Mouse (Mus musculus): ENCODE measurements at regions not wholly inside any gene's neighbourhood (a gene's known extent, or its start where the extent isn't known, plus 50 kb on each side); places are given as distances from the start of the nearest gene placed in this dataset.

DNA sequence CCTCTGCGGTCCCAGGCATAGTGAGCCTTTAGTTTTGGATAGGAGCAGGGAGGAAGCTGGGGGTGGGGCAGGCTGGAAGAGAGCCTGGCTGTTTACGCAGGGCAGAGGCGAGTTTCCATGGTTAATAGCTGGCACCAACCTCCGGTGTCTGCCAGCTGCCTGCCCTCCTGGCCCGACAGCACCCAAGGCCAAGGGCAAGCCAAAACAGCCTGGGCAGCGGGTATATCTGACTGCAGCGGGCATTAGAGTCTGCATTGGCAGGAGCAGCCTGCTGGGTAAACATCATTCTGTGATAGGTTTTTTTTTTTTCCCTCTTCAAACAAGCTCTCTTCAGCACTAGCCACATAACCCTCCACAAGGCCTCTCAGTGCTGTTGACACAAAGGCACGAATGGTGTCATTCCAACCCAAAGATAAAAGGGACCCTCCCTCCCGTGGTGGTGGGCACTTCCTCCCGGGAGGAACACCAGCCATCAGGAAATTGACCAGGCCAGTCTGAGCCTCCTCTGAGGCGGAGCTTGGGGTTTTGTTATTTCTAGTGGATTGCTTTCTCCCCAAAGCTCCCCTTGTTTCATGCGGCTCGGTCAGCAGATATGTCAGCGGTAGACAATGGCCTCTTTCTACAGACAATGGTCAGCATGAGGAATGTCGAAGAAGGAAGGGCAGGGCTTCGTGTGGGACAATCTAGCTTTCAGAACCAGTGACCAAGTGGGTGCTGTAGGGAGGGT, 131.4 kb downstream of the Mycn start:
- no peak for TF ChIP-seq CTCF (IDR thresholded peaks at IDR 0.05; ENCODE audit: borderline replicate concordance, insufficient read depth, low read depth, low read length)
- no peak for TF ChIP-seq POLR2A (IDR thresholded peaks at IDR 0.05; ENCODE audit: borderline replicate concordance, insufficient read depth, low read length)

Measured in cerebellum, adult 2 months (tissue).